Mouse (Mus musculus) liver, embryonic 11.5 days (tissue): ENCODE results near the gene Olfr1219. TPM values are rescaled to one million over a fixed set of nuclear protein-coding genes. Genes with fewer than 3 reads are reported as not detected.

ENCODE experiments used
- polyA plus RNA-seq: library from polyadenylated mRNA; unstranded; fragments of >200 nt; fragmentation: Nextera tagmentation; extraction: Ambion mirVana; gene quantifications from 2 replicates; pipeline ENCODE4 v1.2.1, GENCODE M21; 2014

Olfr1219 gene
- polyA plus RNA-seq, 1 experiment from 2014 or later = not detected

Other genes starting within 250 kb of the Olfr1219 start
- not detected in 2 replicates for gene Olfr1204, start 234.2 kb downstream of the Olfr1219 start, polyA plus RNA-seq
- gene Olfr1206, start 220.3 kb downstream of the Olfr1219 start, polyA plus RNA-seq = not detected in 2 replicates
- not detected in 2 replicates for gene Olfr1208, start 181.2 kb downstream of the Olfr1219 start, polyA plus RNA-seq
- not detected in 2 replicates for gene Olfr1209, start 168.4 kb downstream of the Olfr1219 start, polyA plus RNA-seq
- gene Olfr1211, start 145.4 kb downstream of the Olfr1219 start, polyA plus RNA-seq = not detected in 2 replicates
- not detected in 2 replicates for gene Olfr1212, start 129.5 kb downstream of the Olfr1219 start, polyA plus RNA-seq
- gene Gm13762, start 103.2 kb downstream of the Olfr1219 start, polyA plus RNA-seq = not detected in 2 replicates
- not detected in 2 replicates for gene Olfr1214, start 90.9 kb downstream of the Olfr1219 start, polyA plus RNA-seq
- not detected in 2 replicates for gene Olfr1215, start 76.5 kb downstream of the Olfr1219 start, polyA plus RNA-seq
- not detected in 2 replicates for gene Olfr1216, start 65.2 kb downstream of the Olfr1219 start, polyA plus RNA-seq
- gene Olfr1217, start 51.4 kb downstream of the Olfr1219 start, polyA plus RNA-seq = not detected in 2 replicates
- not detected in 2 replicates for gene Olfr1218, start 22.3 kb downstream of the Olfr1219 start, polyA plus RNA-seq
- not detected in 2 replicates for gene Olfr1220, start 23.3 kb upstream of the Olfr1219 start, polyA plus RNA-seq
- not detected in 2 replicates for gene Olfr1221, start 33.8 kb upstream of the Olfr1219 start, polyA plus RNA-seq
- gene Olfr1222, start 49.5 kb upstream of the Olfr1219 start, polyA plus RNA-seq = not detected in 2 replicates
- gene Olfr1223, start 68.0 kb upstream of the Olfr1219 start, polyA plus RNA-seq = not detected in 2 replicates
- not detected in 2 replicates for gene Olfr1224-ps1, start 80.6 kb upstream of the Olfr1219 start, polyA plus RNA-seq
- not detected in 2 replicates for gene Olfr1225, start 91.2 kb upstream of the Olfr1219 start, polyA plus RNA-seq
- gene Olfr1226, start 116.5 kb upstream of the Olfr1219 start, polyA plus RNA-seq = not detected in 2 replicates
- not detected in 2 replicates for gene Olfr1228, start 170.5 kb upstream of the Olfr1219 start, polyA plus RNA-seq
- gene Olfr1229, start 204.5 kb upstream of the Olfr1219 start, polyA plus RNA-seq = not detected in 2 replicates
- not detected in 2 replicates for gene Olfr1230, start 213.8 kb upstream of the Olfr1219 start, polyA plus RNA-seq
- not detected in 2 replicates for gene Olfr1231, start 223.6 kb upstream of the Olfr1219 start, polyA plus RNA-seq
- not detected in 2 replicates for gene Olfr1232, start 246.2 kb upstream of the Olfr1219 start, polyA plus RNA-seq